Mouse (Mus musculus): Measurements from ENCODE around the gene Gm10160. TPM values are rescaled to one million over a fixed set of nuclear protein-coding genes. Genes with fewer than 3 reads are reported as not detected.

Gene Gm10160
- polyA plus RNA-seq, 1 experiment, result not detected

- no peaks in the 10 kb centered on the region for H3K36me3 ChIP-seq (ENCODE audit: control insufficient read depth, insufficient read depth)
- peaks cover 48% of the 10 kb centered on the region for H3K79me2 ChIP-seq (ENCODE audit: control insufficient read depth, insufficient read depth)
- TF ChIP-seq MYOG (IDR thresholded peaks at IDR 0.05; ENCODE audit: control insufficient read depth in 1 of 3, insufficient read depth in 1 of 3, insufficient read length in 2 of 3, low read depth in 2 of 3), result no peak
- no peak for TF ChIP-seq CEBPB (IDR thresholded peaks at IDR 0.05; ENCODE audit: insufficient read depth, poor library complexity, severe bottlenecking)
- peak; percentile 13 for TF ChIP-seq POLR2A (IDR thresholded peaks at IDR 0.05; ENCODE audit: insufficient read length, low read depth)
- peak overlapping the region; percentile 64 for H3K4me3 ChIP-seq
- peak overlapping the region; percentile 90 for H3ac ChIP-seq (ENCODE audit: control insufficient read depth, insufficient read length)
- H3K4me2 ChIP-seq (ENCODE audit: low read depth), result peak overlapping the region; percentile 89
- no peaks in the 10 kb centered on the region for H3K27me3 ChIP-seq (ENCODE audit: control insufficient read depth, insufficient read depth, insufficient read length)
These were observed 26.8 kb downstream of the Gm10160 start for GRCm38 (mm10) chr7:81828681-81829378.

GRCm38 (mm10) chr7:81827806-81828667, 27.6 kb downstream of the Gm10160 start:
- Histone ChIP-seq H3K27me3 (ENCODE audit: control insufficient read depth, insufficient read depth, insufficient read length) (no peaks in the 10 kb centered on the region), H3K4me3 (peak overlapping the region; percentile 64), H3K79me2 (ENCODE audit: control insufficient read depth, insufficient read depth) (peaks cover 56% of the 10 kb centered on the region), H3K4me2 (ENCODE audit: low read depth) (peak overlapping the region; percentile 89), H3K36me3 (ENCODE audit: control insufficient read depth, insufficient read depth) (peaks cover 1% of the 10 kb centered on the region), H3ac (ENCODE audit: control insufficient read depth, insufficient read length) (peak overlapping the region; percentile 90)
- TF ChIP-seq CEBPB (IDR thresholded peaks at IDR 0.05; ENCODE audit: insufficient read depth, poor library complexity, severe bottlenecking) (no peak), E2F4 (IDR thresholded peaks at IDR 0.05; ENCODE audit: insufficient read depth) (no peak), MYOD1 (IDR thresholded peaks at IDR 0.05; ENCODE audit: control insufficient read depth in 1 of 3, insufficient read length in 2 of 3, low read depth in 2 of 3) (no peak), MAX (IDR thresholded peaks at IDR 0.05; ENCODE audit: low read depth) (no peak), POLR2AphosphoS2 (IDR thresholded peaks at IDR 0.05; ENCODE audit: insufficient read length, low read depth) (no peak), SRF (IDR thresholded peaks at IDR 0.05; ENCODE audit: control insufficient read depth, insufficient read length, low read depth) (no peak), POLR2A (IDR thresholded peaks at IDR 0.05; ENCODE audit: insufficient read length, low read depth) (no peak), REST (IDR thresholded peaks at IDR 0.05; ENCODE audit: insufficient read depth, insufficient read length) (no peak), USF1 (IDR thresholded peaks at IDR 0.05; ENCODE audit: low read depth) (no peak), TCF3 (IDR thresholded peaks at IDR 0.05; ENCODE audit: insufficient read length, low read depth) (no peak), TCF12 (IDR thresholded peaks at IDR 0.05; ENCODE audit: insufficient read depth, poor library complexity, severe bottlenecking) (no peak)

- Histone ChIP-seq H3K4me3 (no peak overlapping the region), H3K27me3 (ENCODE audit: control insufficient read depth, insufficient read depth, insufficient read length) (no peaks in the 10 kb centered on the region), H3K4me2 (ENCODE audit: low read depth) (peak overlapping the region; percentile 61), H3ac (ENCODE audit: control insufficient read depth, insufficient read length) (no peak overlapping the region), H3K36me3 (ENCODE audit: control insufficient read depth, insufficient read depth) (peaks cover 5% of the 10 kb centered on the region), H3K79me2 (ENCODE audit: control insufficient read depth, insufficient read depth) (peaks cover 68% of the 10 kb centered on the region)
- TF ChIP-seq TCF3 (IDR thresholded peaks at IDR 0.05; ENCODE audit: insufficient read length, low read depth) (no peak), USF1 (IDR thresholded peaks at IDR 0.05; ENCODE audit: low read depth) (no peak), MAX (IDR thresholded peaks at IDR 0.05; ENCODE audit: low read depth) (no peak), SRF (IDR thresholded peaks at IDR 0.05; ENCODE audit: control insufficient read depth, insufficient read length, low read depth) (no peak), REST (IDR thresholded peaks at IDR 0.05; ENCODE audit: insufficient read depth, insufficient read length) (no peak), POLR2AphosphoS2 (IDR thresholded peaks at IDR 0.05; ENCODE audit: insufficient read length, low read depth) (no peak), TCF12 (IDR thresholded peaks at IDR 0.05; ENCODE audit: insufficient read depth, poor library complexity, severe bottlenecking) (no peak), MYOG (IDR thresholded peaks at IDR 0.05; ENCODE audit: control insufficient read depth in 1 of 3, insufficient read depth in 1 of 3, insufficient read length in 2 of 3, low read depth in 2 of 3) (no peak), E2F4 (IDR thresholded peaks at IDR 0.05; ENCODE audit: insufficient read depth) (no peak)
These were observed 30.2 kb downstream of the Gm10160 start for GRCm38 (mm10) chr7:81825381-81825780.

- Histone ChIP-seq H3K36me3 (ENCODE audit: control insufficient read depth, insufficient read depth) (peaks cover 5% of the 10 kb centered on the region), H3K79me2 (ENCODE audit: control insufficient read depth, insufficient read depth) (peaks cover 69% of the 10 kb centered on the region), H3K4me3 (no peak overlapping the region), H3K27me3 (ENCODE audit: control insufficient read depth, insufficient read depth, insufficient read length) (no peaks in the 10 kb centered on the region), H3K4me2 (ENCODE audit: low read depth) (peak overlapping the region; percentile 61), H3ac (ENCODE audit: control insufficient read depth, insufficient read length) (no peak overlapping the region)
- TF ChIP-seq SRF (IDR thresholded peaks at IDR 0.05; ENCODE audit: control insufficient read depth, insufficient read length, low read depth) (no peak), USF1 (IDR thresholded peaks at IDR 0.05; ENCODE audit: low read depth) (no peak), POLR2AphosphoS2 (IDR thresholded peaks at IDR 0.05; ENCODE audit: insufficient read length, low read depth) (no peak), REST (IDR thresholded peaks at IDR 0.05; ENCODE audit: insufficient read depth, insufficient read length) (no peak), POLR2A (IDR thresholded peaks at IDR 0.05; ENCODE audit: insufficient read length, low read depth) (no peak), MYOG (IDR thresholded peaks at IDR 0.05; ENCODE audit: control insufficient read depth in 1 of 3, insufficient read depth in 1 of 3, insufficient read length in 2 of 3, low read depth in 2 of 3) (no peak), TCF12 (IDR thresholded peaks at IDR 0.05; ENCODE audit: insufficient read depth, poor library complexity, severe bottlenecking) (no peak), TCF3 (IDR thresholded peaks at IDR 0.05; ENCODE audit: insufficient read length, low read depth) (no peak), MAX (IDR thresholded peaks at IDR 0.05; ENCODE audit: low read depth) (no peak), MYOD1 (IDR thresholded peaks at IDR 0.05; ENCODE audit: control insufficient read depth in 1 of 3, insufficient read length in 2 of 3, low read depth in 2 of 3) (no peak), CEBPB (IDR thresholded peaks at IDR 0.05; ENCODE audit: insufficient read depth, poor library complexity, severe bottlenecking) (no peak)
These were observed 30.7 kb downstream of the Gm10160 start for GRCm38 (mm10) chr7:81824906-81825305.

Data from myocyte (in vitro differentiated cells).